Mouse (Mus musculus) gastrocnemius, adult 8-10 months (tissue): Measurements from ENCODE around the gene Mars. TPM values are rescaled to one million over a fixed set of nuclear protein-coding genes. Genes with fewer than 3 reads are reported as not detected.
A peak's percentile ranks its signal among the peaks of the same experiment; 100 is the strongest.

Experiments used
- DNase-seq, 2 experiments: peaks; one replicate each; pipeline ENCODE4 v3.0.0; 2022; ENCODE audit warnings: low spot score in 2 of 2
- total RNA-seq, 4 experiments: library from RNA; stranded (reverse); gene quantifications; 2 replicates each; pipeline ENCODE4 v1.2.4; 2022

Mars gene
- total RNA-seq, 4 experiments from 2014 or later = 59.2 to 76.6 (median 66.0) TPM

GRCm38 (mm10) chr10:127262548-127263398, 48.8 kb downstream of the Mars start, which contains the start of gene Kif5a:
TSS of gene Kif5a (minus strand) at chr10:127263348.
- no peak for DNase-seq

GRCm38 (mm10) chr10:127261706-127262547, 49.7 kb downstream of the Mars start:
- DNase-seq = no peak

- no peak for DNase-seq
Observed at GRCm38 (mm10) chr10:127258489-127258888, 53.1 kb downstream of the Mars start.

- no peak for DNase-seq
Observed at GRCm38 (mm10) chr10:127257790-127258189, 53.8 kb downstream of the Mars start.

- DNase-seq = peak; percentile 30 to 46
Observed at GRCm38 (mm10) chr10:127255625-127256345, 55.8 kb downstream of the Mars start.

- no peak for DNase-seq
Observed at GRCm38 (mm10) chr10:127250810-127251209, 60.8 kb downstream of the Mars start.

Other genes with a start within 250 kb of the Mars start
- gene Cdk4, start 248.3 kb downstream of the Mars start, total RNA-seq = 10 to 100 TPM; 41.3 to 46.4 (median 43.8) TPM
- 10 to 100 TPM; 21.0 to 24.9 (median 21.5) TPM for gene Tspan31, start 241.5 kb downstream of the Mars start, total RNA-seq
- gene Agap2, start 236.5 kb downstream of the Mars start, total RNA-seq = 1 to 10 TPM in 2 of 4 experiments, under 1 TPM in 2; 0.60 to 1.7 (median 1.0) TPM
- 10 to 100 TPM in 2 of 4 experiments, 1 to 10 TPM in 2; 7.4 to 13.9 (median 10.8) TPM for gene Os9, start 190.7 kb downstream of the Mars start, total RNA-seq
- gene B4galnt1, start 146.6 kb downstream of the Mars start, total RNA-seq = under 1 TPM; 0.29 to 0.70 (median 0.38) TPM
- 1 to 10 TPM; 1.8 to 4.1 (median 2.7) TPM for gene Slc26a10, start 131.1 kb downstream of the Mars start, total RNA-seq
- 10 to 100 TPM in 1 of 4 experiments, 1 to 10 TPM in 3; 7.1 to 12.1 (median 9.0) TPM for gene Arhgef25, start 121.7 kb downstream of the Mars start, total RNA-seq
- 10 to 100 TPM; 22.1 to 27.1 (median 23.2) TPM for gene Dtx3, start 116.1 kb downstream of the Mars start, total RNA-seq
- gene Pip4k2c, start 100.2 kb downstream of the Mars start, total RNA-seq = 1 to 10 TPM; 7.6 to 8.8 (median 8.4) TPM
- under 1 TPM; 0.22 to 0.36 (median 0.29) TPM for gene Kif5a, start 48.4 kb downstream of the Mars start, total RNA-seq
- 100 to 1,000 TPM in 2 of 4 experiments, 10 to 100 TPM in 2; 89.1 to 101 (median 99.3) TPM for gene Dctn2, start 45.4 kb downstream of the Mars start, total RNA-seq
- gene Mbd6, start 22.8 kb downstream of the Mars start, total RNA-seq = 10 to 100 TPM; 16.0 to 20.8 (median 17.4) TPM
- gene Arhgap9, start 10.2 kb upstream of the Mars start, total RNA-seq = 1 to 10 TPM in 1 of 4 experiments, under 1 TPM in 3; 0.39 to 1.2 (median 0.57) TPM
- under 1 TPM; 0.48 to 0.99 (median 0.78) TPM for gene Gli1, start 30.2 kb upstream of the Mars start, total RNA-seq
- not detected for gene Inhbe, start 42.6 kb upstream of the Mars start, total RNA-seq
- not detected for gene Inhbc, start 58.6 kb upstream of the Mars start, total RNA-seq
- gene R3hdm2, start 68.5 kb upstream of the Mars start, total RNA-seq = 100 to 1,000 TPM; 130 to 135 (median 131) TPM
- gene Stac3, start 189.9 kb upstream of the Mars start, total RNA-seq = 100 to 1,000 TPM; 386 to 447 (median 408) TPM
- gene Ndufa4l2, start 203.2 kb upstream of the Mars start, total RNA-seq = 10 to 100 TPM in 1 of 4 experiments, 1 to 10 TPM in 3; 4.6 to 11.1 (median 7.6) TPM
- gene Shmt2, start 210.7 kb upstream of the Mars start, total RNA-seq = 10 to 100 TPM; 20.3 to 23.0 (median 22.8) TPM
- gene Nxph4, start 222.8 kb upstream of the Mars start, total RNA-seq = under 1 TPM in 2 of 4 experiments, not detected in 2; 0.16 to 0.27 TPM